Mouse (Mus musculus) ES-E14 (cell line): ENCODE measurements around the gene Mtcl1. TPM values are rescaled to one million over a fixed set of nuclear protein-coding genes. Genes with fewer than 3 reads are reported as not detected.

ENCODE experiments used
- DNase-seq: peaks from one replicate; pipeline ENCODE4 v3.0.0-alpha.2; 2013; ENCODE audit warnings: low read depth, low spot score
- H3K27ac ChIP-seq: 2 replicates; pipeline ENCODE4 v1.5.1; 2012; ENCODE audit warnings: low read depth, mild to moderate bottlenecking, low read length, moderate library complexity, mixed read lengths; ENCODE audit not compliant: poor library complexity, insufficient read depth, severe bottlenecking
- H3K36me3 ChIP-seq: 2 replicates; pipeline ENCODE4 v1.6.1; 2012; ENCODE audit warnings: mild to moderate bottlenecking, low read length, moderate library complexity, mixed read lengths; ENCODE audit not compliant: control insufficient read depth, poor library complexity, insufficient read depth, severe bottlenecking
- H3K4me1 ChIP-seq, 2 experiments: fragments of 150-350 bp in 1 of 2; sonication (generic) in 1 of 2; 2 replicates each; pipeline ENCODE4 v1.6.1; 2012; ENCODE audit warnings: low read length in 2 of 2, mild to moderate bottlenecking in 1 of 2, mixed read lengths in 1 of 2; ENCODE audit not compliant: control insufficient read depth in 2 of 2, insufficient read depth in 2 of 2, poor library complexity in 1 of 2
- H3K4me3 ChIP-seq, 2 experiments: fragments of 150-350 bp in 1 of 2; sonication (generic) in 1 of 2; 2 replicates each; pipeline ENCODE4 v1.5.1; 2012; ENCODE audit warnings: low read length in 2 of 2, low read depth in 1 of 2, mild to moderate bottlenecking in 1 of 2, mixed read lengths in 1 of 2; ENCODE audit not compliant: insufficient read depth in 1 of 2, poor library complexity in 1 of 2, severe bottlenecking in 1 of 2
- H3K9ac ChIP-seq: 2 replicates; pipeline ENCODE4 v1.6.1; 2012; ENCODE audit warnings: low read depth, mild to moderate bottlenecking, low read length, mixed read lengths; ENCODE audit not compliant: poor library complexity, insufficient read depth, severe bottlenecking
- H3K9me3 ChIP-seq: fragments of 150-350 bp; sonication (generic); 2 replicates; pipeline ENCODE4 v1.6.1; 2012; ENCODE audit warnings: low read depth, mild to moderate bottlenecking, low read length; ENCODE audit not compliant: control insufficient read depth, insufficient read depth
- CHD2 ChIP-seq: IDR thresholded peaks from 2 replicates; pipeline ENCODE4 v1.6.1; 2014; ENCODE audit warnings: mild to moderate bottlenecking, low read depth, low read length, inconsistent platforms
- HCFC1 ChIP-seq: IDR thresholded peaks from 2 replicates; pipeline ENCODE4 v1.6.1; 2012; ENCODE audit warnings: low read length, inconsistent platforms, borderline replicate concordance; ENCODE audit not compliant: insufficient read depth
- MAFK ChIP-seq: IDR thresholded peaks from 2 replicates; pipeline ENCODE4 v1.6.1; 2014; ENCODE audit warnings: mild to moderate bottlenecking, low read depth, low read length, inconsistent platforms; ENCODE audit not compliant: insufficient read depth
- ZC3H11A ChIP-seq: IDR thresholded peaks from 2 replicates; pipeline ENCODE4 v1.6.1; 2012; ENCODE audit warnings: low read depth, mild to moderate bottlenecking, inconsistent platforms, low read length, borderline replicate concordance
- ZNF384 ChIP-seq: IDR thresholded peaks from 2 replicates; pipeline ENCODE4 v1.6.1; 2012; ENCODE audit warnings: low read depth, low read length, inconsistent platforms
- in situ Hi-C, 2 experiments: fragments of 600-800 bp; cut with MboI; formaldehyde crosslinking; loops; one replicate each; pipeline ENCODE4 v1.15.1; 2025; ENCODE audit warnings: low sequenced_read_pairs in 2 of 2, inconsistent platforms in 1 of 2; ENCODE audit not compliant: unreplicated experiment in 2 of 2
- total RNA-seq: library from RNA; depleted of rRNA; stranded (reverse); fragments of 300-350 nt; gene quantifications from 2 replicates; pipeline ENCODE4 v1.2.3, GENCODE M21; 2012

The Mtcl1 gene
- total RNA-seq, 1 experiment, result 75.8 TPM

- no peak for TF ChIP-seq HCFC1
- peak; percentile 72 for TF ChIP-seq ZNF384
- H3K9ac ChIP-seq, result no peak overlapping the region
- no peaks in the 10 kb centered on the region for H3K9me3 ChIP-seq
- no peak overlapping the region for H3K27ac ChIP-seq
- DNase-seq, result peak; percentile 25
- no peak overlapping the region for H3K4me3 ChIP-seq
- peaks cover 38% of the 10 kb centered on the region for H3K36me3 ChIP-seq
- peaks cover 4 to 27% of the 10 kb centered on the region in 2 experiments; a peak in 2 of 4 replicates for H3K4me1 ChIP-seq
- in situ Hi-C loops, result no loop called here
Observed at GRCm38 (mm10) chr17:66414331-66414730, 35.2 kb downstream of the Mtcl1 start.

- TF ChIP-seq MAFK, result no peak
- no peak for TF ChIP-seq CHD2
- TF ChIP-seq ZNF384, result no peak
- TF ChIP-seq HCFC1, result no peak
- no peak for TF ChIP-seq ZC3H11A
- in situ Hi-C loops, result no loop called here
- H3K4me3 ChIP-seq, result no peak overlapping the region
- peaks cover 40% of the 10 kb centered on the region for H3K36me3 ChIP-seq
- DNase-seq, result no peak
- H3K9ac ChIP-seq, result no peak overlapping the region
- H3K27ac ChIP-seq, result peak overlapping the region; percentile 48; the same call in 1 of the 2 replicates
- H3K9me3 ChIP-seq, result no peaks in the 10 kb centered on the region
- peaks cover 0 to 20% of the 10 kb centered on the region in 2 experiments; a peak in 2 of 4 replicates for H3K4me1 ChIP-seq
Observed at GRCm38 (mm10) chr17:66412155-66412970, 37.2 kb downstream of the Mtcl1 start.

DNA sequence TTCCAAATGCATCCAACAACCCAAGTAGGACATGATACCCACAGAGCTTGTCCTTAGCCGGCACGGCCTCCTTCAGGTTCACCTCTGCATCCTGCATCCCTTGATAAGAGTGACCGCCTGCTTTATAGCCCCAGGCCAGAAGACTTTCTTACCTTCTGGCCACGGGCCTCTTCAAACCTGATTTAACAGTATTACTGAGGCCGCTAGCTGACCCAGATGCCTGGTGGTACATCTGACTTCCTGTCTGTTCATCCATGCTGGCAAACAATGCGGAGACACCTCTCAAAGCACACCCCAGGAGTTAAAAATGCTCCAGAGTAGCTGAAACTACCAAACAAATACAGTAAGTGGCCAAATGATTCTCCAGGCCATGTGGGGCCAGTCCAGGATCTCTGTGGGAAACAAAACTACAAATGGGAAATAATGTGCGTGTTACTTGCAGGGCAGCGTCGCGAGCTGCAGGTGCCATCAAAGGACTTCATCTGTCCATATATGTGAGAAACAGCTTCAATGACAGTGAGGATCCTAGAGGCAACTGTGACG lies 38.6 kb downstream of the Mtcl1 start:
- Histone ChIP-seq H3K9ac (no peak overlapping the region), H3K36me3 (peaks cover 42% of the 10 kb centered on the region), H3K27ac (no peak overlapping the region), H3K9me3 (no peaks in the 10 kb centered on the region), H3K4me1 (peaks cover 0 to 22% of the 10 kb centered on the region in 2 experiments; a peak in 2 of 4 replicates), H3K4me3 (no peak overlapping the region)
- no peak for DNase-seq
- TF ChIP-seq CHD2 (no peak), ZNF384 (no peak), HCFC1 (no peak), MAFK (no peak), ZC3H11A (no peak)
- in situ Hi-C loops, result no loop called here

- Histone ChIP-seq H3K4me3 (no peak overlapping the region), H3K9ac (no peak overlapping the region), H3K36me3 (peaks cover 41% of the 10 kb centered on the region), H3K27ac (no peak overlapping the region), H3K9me3 (no peaks in the 10 kb centered on the region), H3K4me1 (peaks cover 0 to 29% of the 10 kb centered on the region in 2 experiments; a peak in 2 of 4 replicates)
- TF ChIP-seq ZC3H11A (no peak), HCFC1 (no peak), CHD2 (no peak), ZNF384 (no peak), MAFK (no peak)
- in situ Hi-C loops, result no loop called here
- DNase-seq, result no peak
Observed at GRCm38 (mm10) chr17:66409070-66409605, 40.4 kb downstream of the Mtcl1 start.
